Mouse (Mus musculus) forebrain, embryonic 16.5 days (tissue): ENCODE measurements around the gene Timm13. TPM values are rescaled to one million over a fixed set of nuclear protein-coding genes. Genes with fewer than 3 reads are reported as not detected.

Experiments used
- ATAC-seq: fragments of 200-750 bp; cut with Nextera tagmentation; 2 replicates; pipeline ENCODE4 v1.8.0; 2017; ENCODE audit warnings: mild to moderate bottlenecking, moderate library complexity
- H3K27ac ChIP-seq: fragments of 300-500 bp; sonication (generic); 2 replicates; pipeline ENCODE4 v1.5.1; 2014; ENCODE audit warnings: low read length, control low read depth
- H3K27me3 ChIP-seq: fragments of 300-500 bp; sonication (generic); replicated peaks from 2 replicates; pipeline ENCODE4 v1.6.1; 2014; ENCODE audit warnings: low read length; ENCODE audit not compliant: control insufficient read depth, insufficient read depth
- H3K36me3 ChIP-seq: fragments of 300-500 bp; sonication (generic); 2 replicates; pipeline ENCODE4 v1.6.1; 2014; ENCODE audit not compliant: control insufficient read depth, insufficient read depth
- H3K4me1 ChIP-seq: fragments of 300-500 bp; sonication (generic); replicated peaks from 2 replicates; pipeline ENCODE4 v1.6.1; 2014; ENCODE audit warnings: low read length; ENCODE audit not compliant: control insufficient read depth, insufficient read depth
- H3K4me2 ChIP-seq: fragments of 300-500 bp; sonication (generic); 2 replicates; pipeline ENCODE4 v1.6.1; 2014; ENCODE audit warnings: mild to moderate bottlenecking, low read length, control low read depth
- H3K4me3 ChIP-seq: fragments of 300-500 bp; sonication (generic); replicated peaks from 2 replicates; pipeline ENCODE4 v1.5.1; 2014; ENCODE audit warnings: mild to moderate bottlenecking, low read length, control low read depth
- H3K9ac ChIP-seq: fragments of 300-500 bp; sonication (generic); replicated peaks from 2 replicates; pipeline ENCODE4 v1.6.1; 2014; ENCODE audit warnings: low read depth, low read length, control low read depth
- H3K9me3 ChIP-seq: fragments of 300-500 bp; sonication (generic); 2 replicates; pipeline ENCODE4 v1.6.1; 2016; ENCODE audit warnings: low read length; ENCODE audit not compliant: control insufficient read depth
- WGBS: fragments of 180-500 bp; shearing (Covaris S2); extraction: QIAGEN DNeasy Blood & Tissue Kit; methylation state at CpG from one replicate; pipeline ENCODE4 v1.1.7; 2014; 5-methylcytosine and 5-hydroxymethylcytosine counted together
- polyA plus RNA-seq: library from polyadenylated mRNA; unstranded; fragments of >200 nt; fragmentation: Nextera tagmentation; extraction: Ambion mirVana; gene quantifications from 2 replicates; pipeline ENCODE4 v1.2.1, GENCODE M21; 2015

Timm13 gene
- polyA plus RNA-seq, 1 experiment from 2014 or later: 299 TPM

- Histone ChIP-seq H3K27ac (no peak overlapping the region), H3K36me3 (no peaks in the 10 kb centered on the region), H3K9ac (no peak overlapping the region), H3K4me2 (no peak overlapping the region), H3K4me1 (no peaks in the 10 kb centered on the region), H3K9me3 (no peaks in the 10 kb centered on the region), H3K4me3 (no peak overlapping the region), H3K27me3 (no peaks in the 10 kb centered on the region)
- 21% methylated on average over 5 of the region's 5 CpGs for WGBS
- peak; percentile 21; the same call in 1 of the 2 replicates for ATAC-seq
Observed at GRCm38 (mm10) chr10:80880131-80880641, 20.6 kb downstream of the Timm13 start.

- Histone ChIP-seq H3K27ac (no peak overlapping the region), H3K4me3 (no peak overlapping the region), H3K27me3 (no peaks in the 10 kb centered on the region), H3K4me2 (no peak overlapping the region), H3K9me3 (no peaks in the 10 kb centered on the region), H3K4me1 (no peaks in the 10 kb centered on the region), H3K36me3 (no peaks in the 10 kb centered on the region), H3K9ac (no peak overlapping the region)
- no peak for ATAC-seq
- 22% methylated on average over 3 of the region's 3 CpGs for WGBS
Observed at GRCm38 (mm10) chr10:80876594-80876993, 24.2 kb downstream of the Timm13 start.

GRCm38 (mm10) chr10:80876028-80876427 lies 24.7 kb downstream of the Timm13 start:
- H3K27ac ChIP-seq: no peak overlapping the region
- no peaks in the 10 kb centered on the region for H3K4me1 ChIP-seq
- H3K9ac ChIP-seq: no peak overlapping the region
- ATAC-seq: 0 out of 2 replicates have a peak, but pooled peaks have one; percentile 41
- H3K27me3 ChIP-seq: no peaks in the 10 kb centered on the region
- no peak overlapping the region for H3K4me2 ChIP-seq
- no peaks in the 10 kb centered on the region for H3K36me3 ChIP-seq
- 29% methylated on average over 5 of the region's 5 CpGs for WGBS
- no peak overlapping the region for H3K4me3 ChIP-seq
- H3K9me3 ChIP-seq: no peaks in the 10 kb centered on the region

- H3K27me3 ChIP-seq: no peaks in the 10 kb centered on the region
- H3K36me3 ChIP-seq: no peaks in the 10 kb centered on the region
- no peaks in the 10 kb centered on the region for H3K9me3 ChIP-seq
- no peak for ATAC-seq
- H3K27ac ChIP-seq: no peak overlapping the region
- WGBS: 77% methylated on average over 9 of the region's 9 CpGs
- H3K9ac ChIP-seq: no peak overlapping the region
- H3K4me1 ChIP-seq: no peaks in the 10 kb centered on the region
- no peak overlapping the region for H3K4me3 ChIP-seq
- no peak overlapping the region for H3K4me2 ChIP-seq
Observed at GRCm38 (mm10) chr10:80874035-80874434, 26.7 kb downstream of the Timm13 start.

GRCm38 (mm10) chr10:80871581-80871980 lies 29.2 kb downstream of the Timm13 start, which contains the start of gene Tmprss9:
TSS of gene Tmprss9 (plus strand) at chr10:80871848.
- Histone ChIP-seq H3K27me3 (no peaks in the 10 kb centered on the region), H3K9ac (no peak within 1 kb of the TSS), H3K27ac (no peak within 1 kb of the TSS), H3K9me3 (no peaks in the 10 kb centered on the region), H3K4me1 (no peaks in the 10 kb centered on the region), H3K4me3 (no peak within 1 kb of the TSS), H3K4me2 (no peak within 1 kb of the TSS), H3K36me3 (no peaks in the 10 kb centered on the region; the same call in 1 of the 2 replicates)
- WGBS: 32% methylated on average over 9 of the region's 9 CpGs
- no peak for ATAC-seq

- Histone ChIP-seq H3K27me3 (no peaks in the 10 kb centered on the region), H3K36me3 (no peaks in the 10 kb centered on the region; the same call in 1 of the 2 replicates), H3K4me3 (no peak overlapping the region), H3K9me3 (no peaks in the 10 kb centered on the region), H3K9ac (no peak overlapping the region), H3K4me1 (no peaks in the 10 kb centered on the region), H3K4me2 (no peak overlapping the region), H3K27ac (no peak overlapping the region)
- ATAC-seq: no peak
- 67% methylated on average over 2 of the region's 6 CpGs for WGBS
Observed at GRCm38 (mm10) chr10:80870993-80871392, 29.8 kb downstream of the Timm13 start.

- Histone ChIP-seq H3K27ac (no peak overlapping the region), H3K4me1 (no peaks in the 10 kb centered on the region), H3K36me3 (peaks cover 15% of the 10 kb centered on the region; the same call in 1 of the 2 replicates), H3K4me2 (no peak overlapping the region), H3K27me3 (no peaks in the 10 kb centered on the region), H3K4me3 (no peak overlapping the region), H3K9ac (no peak overlapping the region), H3K9me3 (no peaks in the 10 kb centered on the region)
- 83% methylated on average over 16 of the region's 16 CpGs for WGBS
- no peak for ATAC-seq
Observed at GRCm38 (mm10) chr10:80864446-80864845, 36.3 kb downstream of the Timm13 start.

- Histone ChIP-seq H3K36me3 (peaks cover 15% of the 10 kb centered on the region; the same call in 1 of the 2 replicates), H3K4me1 (peaks cover 2% of the 10 kb centered on the region; the same call in 1 of the 2 replicates), H3K4me2 (no peak overlapping the region), H3K9ac (no peak overlapping the region), H3K4me3 (no peak overlapping the region), H3K27ac (no peak overlapping the region), H3K27me3 (no peaks in the 10 kb centered on the region), H3K9me3 (no peaks in the 10 kb centered on the region)
- WGBS: 93% methylated on average over 5 of the region's 5 CpGs
- ATAC-seq: no peak
Observed at GRCm38 (mm10) chr10:80862305-80862704, 38.5 kb downstream of the Timm13 start.

GRCm38 (mm10) chr10:80858350-80858935 lies 42.3 kb downstream of the Timm13 start:
- no peak for ATAC-seq
- H3K4me1 ChIP-seq: peaks cover 30% of the 10 kb centered on the region
- H3K9ac ChIP-seq: no peak overlapping the region
- H3K36me3 ChIP-seq: peaks cover 10% of the 10 kb centered on the region; the same call in 1 of the 2 replicates
- WGBS: 90% methylated on average over 7 of the region's 7 CpGs
- no peaks in the 10 kb centered on the region for H3K9me3 ChIP-seq
- no peak overlapping the region for H3K27ac ChIP-seq
- H3K4me3 ChIP-seq: no peak overlapping the region
- H3K27me3 ChIP-seq: no peaks in the 10 kb centered on the region
- no peak overlapping the region for H3K4me2 ChIP-seq
